Mouse (Mus musculus) T-helper 17 cell (primary cell): Measurements from ENCODE around the gene Pdzph1.

Experiments used
- in situ Hi-C, 2 experiments: fragments of 300-600 bp; cut with MboI, MseI; formaldehyde crosslinking; loops; 1 replicate in 1 of 2; 2 replicates in 1 of 2; pipeline ENCODE4 v1.15.1; 2025; ENCODE audit warnings: high pct_unique_total_duplicates in 2 of 2

Pdzph1 gene

GRCm38 (mm10) chr17:58923316-58923866, 67.8 kb downstream of the Pdzph1 start:
- in situ Hi-C loops, result loop anchor here in 1 of 2 experiments (25.0 kb wide), 2 partner anchors 1161 to 1711 kb away; partner anchors contain the start of gene Cntnap5c

GRCm38 (mm10) chr17:58922821-58923220, 68.4 kb downstream of the Pdzph1 start:
- in situ Hi-C loops, result loop anchor here in 1 of 2 experiments (25.0 kb wide), 2 partner anchors 1161 to 1711 kb away; partner anchors contain the start of gene Cntnap5c

DNA sequence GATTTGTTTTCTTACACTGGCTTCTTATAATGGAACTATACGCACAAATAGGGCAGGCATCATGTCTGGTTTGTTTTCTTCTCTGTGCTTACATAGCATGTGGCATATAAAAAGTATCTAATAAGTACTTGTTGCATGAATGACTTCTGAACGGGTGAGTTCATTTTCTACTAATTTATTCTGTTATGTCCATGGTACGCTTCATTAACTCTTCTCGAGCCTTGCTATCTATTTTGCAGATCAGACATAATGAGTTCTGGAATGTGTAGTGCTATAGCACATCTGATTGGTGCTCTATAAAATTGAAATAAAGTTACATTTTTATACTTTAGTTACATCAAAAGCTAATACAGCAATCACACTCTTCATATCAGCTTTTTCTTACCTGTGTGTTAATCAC, 71.2 kb downstream of the Pdzph1 start:
- in situ Hi-C loops, result loop anchor here in 1 of 2 experiments (25.0 kb wide), 2 partner anchors 1158 to 1708 kb away; partner anchors contain the start of gene Cntnap5c

GRCm38 (mm10) chr17:58919061-58919460, 72.1 kb downstream of the Pdzph1 start:
- in situ Hi-C loops, result loop anchor here in 1 of 2 experiments (25.0 kb wide), 2 partner anchors 1157 to 1707 kb away; partner anchors contain the start of gene Cntnap5c

DNA sequence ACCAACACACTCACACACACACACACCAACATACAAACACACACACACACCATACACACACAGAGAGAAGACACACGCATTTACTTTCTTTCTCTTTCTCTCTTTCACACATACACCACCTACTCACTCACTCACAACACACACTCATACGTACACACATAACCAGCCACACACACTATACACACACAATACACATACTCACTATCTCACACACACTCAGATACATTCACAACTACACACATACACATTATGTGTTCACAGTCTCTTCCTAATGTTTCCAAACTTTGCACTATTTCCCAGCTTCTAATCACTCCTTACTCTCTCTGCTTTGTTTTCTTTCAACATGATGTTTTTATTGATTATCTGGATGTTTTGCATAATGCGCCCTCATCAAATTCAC, 72.6 kb downstream of the Pdzph1 start:
- in situ Hi-C loops, result loop anchor here in 1 of 2 experiments (25.0 kb wide), 2 partner anchors 1156 to 1706 kb away; partner anchors contain the start of gene Cntnap5c

GRCm38 (mm10) chr17:58911564-58911963, 79.6 kb downstream of the Pdzph1 start:
- in situ Hi-C loops, result loop anchor here in 1 of 2 experiments (25.0 kb wide), 2 partner anchors 1149 to 1699 kb away; partner anchors contain the start of gene Cntnap5c

GRCm38 (mm10) chr17:58909061-58909661, 82.0 kb downstream of the Pdzph1 start:
- in situ Hi-C loops, result loop anchor here in 1 of 2 experiments (25.0 kb wide), 2 partner anchors 1147 to 1697 kb away; partner anchors contain the start of gene Cntnap5c

DNA sequence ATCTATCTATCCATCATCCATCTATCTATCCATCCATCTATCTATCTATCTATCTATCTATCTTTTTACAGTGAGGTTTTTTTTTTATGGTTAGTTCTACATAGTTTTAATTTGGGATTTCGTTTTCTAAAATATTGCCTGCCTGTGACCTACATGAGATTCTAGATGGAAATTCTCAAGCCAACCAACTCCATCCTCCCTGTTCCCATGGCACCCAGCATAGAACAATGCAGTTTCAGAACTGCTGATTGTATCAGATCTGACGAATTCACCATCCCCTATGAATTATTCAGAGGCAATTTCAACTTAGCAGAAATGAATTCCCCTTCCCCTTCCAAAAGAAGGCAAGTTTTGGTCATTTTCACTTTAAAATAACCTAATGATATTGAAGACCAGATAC, 85.2 kb downstream of the Pdzph1 start:
- in situ Hi-C loops, result loop anchor here in 1 of 2 experiments (25.0 kb wide), 2 partner anchors 1144 to 1694 kb away; partner anchors contain the start of gene Cntnap5c

DNA sequence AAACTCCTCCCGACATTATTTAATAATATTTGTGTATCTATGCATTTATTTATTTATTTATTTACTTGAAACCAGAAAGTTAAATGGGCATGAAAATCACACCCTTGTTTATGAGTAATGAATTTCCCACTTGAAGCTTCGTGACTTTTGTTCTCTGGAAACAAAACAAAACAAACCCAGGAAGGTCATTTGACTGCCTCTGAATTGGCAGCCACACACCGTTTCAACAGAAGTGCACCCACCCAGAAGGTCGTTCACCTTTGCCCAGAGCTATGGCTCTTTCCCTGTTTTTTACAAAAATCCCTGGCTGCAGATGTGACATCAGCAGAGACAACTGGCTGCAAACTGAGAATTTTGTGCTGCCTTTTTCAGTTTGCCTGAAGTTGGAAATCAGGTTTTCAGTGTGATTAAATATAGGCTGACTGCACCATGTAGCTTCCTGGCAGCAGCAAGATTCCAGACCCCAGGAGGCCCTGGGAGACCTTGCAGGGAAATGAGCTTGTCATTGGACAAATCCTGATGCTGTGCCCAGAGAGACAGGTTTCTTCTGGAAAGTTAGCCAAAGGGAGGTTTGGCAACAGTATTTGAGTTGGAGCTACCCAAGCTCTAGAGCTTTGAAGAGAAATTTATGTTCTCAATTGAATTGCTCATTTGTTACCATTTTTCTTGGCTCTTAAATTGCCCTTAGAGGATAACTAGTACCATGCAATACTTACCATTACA, 99.5 kb downstream of the Pdzph1 start:
- in situ Hi-C loops, result no loop called here

DNA sequence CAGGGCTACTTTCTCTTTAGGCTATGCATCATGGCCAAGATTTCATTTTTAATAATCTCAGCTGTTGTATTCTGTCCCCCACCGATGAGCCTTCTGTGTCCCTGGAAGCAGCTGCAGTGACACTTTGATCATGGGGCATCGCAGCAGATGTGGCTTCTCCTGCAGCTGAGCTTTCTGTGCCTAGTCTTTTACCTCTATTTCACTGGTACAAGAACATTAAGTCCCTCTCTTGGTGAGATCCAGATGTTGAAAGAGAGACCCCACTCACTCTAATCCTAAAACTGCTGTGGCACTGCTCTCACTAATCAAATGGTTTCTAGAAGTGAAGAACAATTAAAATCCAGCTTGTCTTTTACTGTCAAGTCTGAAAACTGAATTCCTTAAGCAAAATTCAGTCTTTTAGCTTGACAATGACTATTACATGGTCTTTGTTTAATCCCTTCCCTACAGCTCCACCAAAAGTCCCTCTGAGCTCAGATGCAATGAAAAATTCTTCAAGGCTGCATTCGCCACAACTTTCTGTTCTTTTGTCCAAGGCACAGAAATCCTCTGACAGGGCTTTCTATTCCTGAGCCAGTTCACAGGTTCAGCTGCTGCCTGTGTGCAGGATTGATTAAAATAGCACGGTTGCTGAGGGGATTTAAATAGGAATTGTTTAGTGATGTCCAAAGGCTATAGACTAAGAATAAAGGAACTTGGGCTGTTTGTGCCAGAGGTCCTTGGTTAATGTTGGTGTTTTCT, 101.1 kb downstream of the Pdzph1 start:
- in situ Hi-C loops, result no loop called here

DNA sequence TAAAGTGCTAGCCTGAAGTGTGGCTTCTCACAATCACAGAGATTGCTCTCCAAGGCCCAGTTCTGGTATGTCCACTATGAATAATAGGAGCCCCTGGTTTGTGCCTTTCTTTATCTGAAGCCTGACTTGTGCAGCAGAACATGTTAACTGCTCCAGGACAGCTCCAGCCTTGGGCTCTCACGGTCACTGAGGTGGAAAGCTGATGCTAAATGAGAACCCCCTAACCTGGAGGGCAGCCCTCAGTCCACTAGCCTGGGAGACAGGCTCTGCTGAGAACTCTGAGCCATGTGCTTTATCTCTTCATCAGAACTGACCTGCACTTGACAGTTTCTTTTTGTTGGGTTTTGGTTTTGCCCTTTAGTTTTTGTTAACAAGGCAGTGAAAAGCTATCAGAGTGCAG, 106.8 kb downstream of the Pdzph1 start:
- in situ Hi-C loops, result no loop called here

DNA sequence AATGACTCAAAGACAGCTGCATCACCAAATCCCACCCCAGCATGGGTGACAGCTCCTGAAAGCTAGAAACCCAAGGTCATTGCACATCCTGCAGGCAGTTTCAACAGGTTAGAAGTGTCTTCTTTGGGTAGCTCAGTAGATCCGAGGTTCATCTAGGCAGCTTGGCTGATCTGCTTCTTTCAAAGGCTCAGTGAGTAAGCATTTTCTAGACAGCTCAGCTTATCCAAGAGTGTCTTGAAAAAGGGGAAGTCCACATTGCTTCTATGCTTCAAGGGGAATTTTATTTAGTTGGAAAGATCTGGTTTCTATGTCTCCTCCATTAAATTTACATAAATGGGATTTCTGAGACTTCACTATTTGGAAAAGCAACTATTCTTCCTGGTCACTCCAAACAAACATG, 117.8 kb downstream of the Pdzph1 start:
- in situ Hi-C loops, result no loop called here

GRCm38 (mm10) chr17:58870795-58871194, 120.4 kb downstream of the Pdzph1 start:
- in situ Hi-C loops, result no loop called here
